Mouse (Mus musculus): ENCODE data around the gene Bcl11a. TPM values are rescaled to one million over a fixed set of nuclear protein-coding genes. Genes with fewer than 3 reads are reported as not detected.

Bcl11a gene
- total RNA-seq, 2 experiments from 2014 or later = 100 to 116 TPM

GRCm38 (mm10) chr11:24078706-24079316 is 955 bp downstream of the Bcl11a start:
- intact Hi-C loops (cut with DNase I) = no loop called here
- DNase-seq (ENCODE audit: low spot score in 2 of 2) = peak; percentile 48 to 65

DNA sequence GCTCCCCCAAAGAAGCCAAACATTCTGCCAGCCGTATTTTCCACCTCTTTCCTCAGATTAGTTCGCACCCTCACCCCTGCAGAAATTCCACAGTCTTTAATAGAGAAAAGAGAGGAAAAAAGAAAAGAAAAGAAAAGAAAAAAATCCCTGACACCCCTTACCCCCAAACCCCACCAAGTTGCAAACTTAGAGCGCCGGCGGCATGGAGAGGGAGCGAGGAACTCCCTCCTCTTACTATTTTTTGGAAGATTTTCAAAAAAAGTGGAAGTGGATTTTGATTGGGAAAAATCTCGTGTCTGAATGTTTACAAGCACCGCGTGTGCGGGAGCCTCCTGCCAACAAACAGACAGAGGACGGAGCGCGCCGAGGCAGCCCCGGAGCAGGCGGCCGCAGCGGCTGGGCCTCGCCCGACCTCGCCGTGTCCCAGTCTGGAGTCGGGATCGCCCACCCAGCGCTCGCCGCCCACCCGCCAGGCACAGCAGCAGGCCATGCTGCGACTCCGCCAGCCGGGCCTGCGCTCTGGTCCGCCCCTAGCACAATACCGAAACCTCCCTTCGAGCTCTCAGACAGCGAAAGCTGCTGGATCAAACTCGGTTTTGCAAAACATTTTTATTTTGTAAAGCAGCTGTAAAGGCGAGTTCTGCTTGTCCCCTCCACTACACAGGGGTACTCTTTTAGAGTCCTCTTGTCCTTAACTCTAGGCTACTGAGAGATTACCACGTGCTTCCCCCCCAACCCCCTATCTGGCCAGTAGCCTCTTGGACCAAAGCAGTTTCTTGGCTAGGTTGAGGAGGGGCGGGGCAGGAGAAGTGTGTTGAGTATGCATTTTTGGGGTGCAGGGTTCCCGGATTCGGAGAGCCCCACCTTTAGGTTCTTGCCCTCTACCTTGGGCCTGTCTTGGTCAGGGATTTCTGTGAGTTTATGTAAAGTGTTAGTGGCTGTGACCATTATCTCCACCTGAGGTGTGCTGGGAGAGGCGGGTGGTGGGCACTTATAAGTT is 1.8 kb downstream of the Bcl11a start:
- intact Hi-C loops (cut with DNase I) = loop anchor here (5.0 to 10.0 kb wide), 3 partner anchors 73 to 1995 kb away; no protein-coding TSS in a partner anchor
- DNase-seq (ENCODE audit: low spot score in 2 of 2) = peak; percentile 76 to 81

GRCm38 (mm10) chr11:24080541-24080940 is 2.7 kb downstream of the Bcl11a start:
- DNase-seq (ENCODE audit: low spot score in 2 of 2) = peak; percentile 61 to 64
- intact Hi-C loops (cut with DNase I) = loop anchor here (5.0 to 10.0 kb wide), 3 partner anchors 72 to 1994 kb away; no protein-coding TSS in a partner anchor

DNA sequence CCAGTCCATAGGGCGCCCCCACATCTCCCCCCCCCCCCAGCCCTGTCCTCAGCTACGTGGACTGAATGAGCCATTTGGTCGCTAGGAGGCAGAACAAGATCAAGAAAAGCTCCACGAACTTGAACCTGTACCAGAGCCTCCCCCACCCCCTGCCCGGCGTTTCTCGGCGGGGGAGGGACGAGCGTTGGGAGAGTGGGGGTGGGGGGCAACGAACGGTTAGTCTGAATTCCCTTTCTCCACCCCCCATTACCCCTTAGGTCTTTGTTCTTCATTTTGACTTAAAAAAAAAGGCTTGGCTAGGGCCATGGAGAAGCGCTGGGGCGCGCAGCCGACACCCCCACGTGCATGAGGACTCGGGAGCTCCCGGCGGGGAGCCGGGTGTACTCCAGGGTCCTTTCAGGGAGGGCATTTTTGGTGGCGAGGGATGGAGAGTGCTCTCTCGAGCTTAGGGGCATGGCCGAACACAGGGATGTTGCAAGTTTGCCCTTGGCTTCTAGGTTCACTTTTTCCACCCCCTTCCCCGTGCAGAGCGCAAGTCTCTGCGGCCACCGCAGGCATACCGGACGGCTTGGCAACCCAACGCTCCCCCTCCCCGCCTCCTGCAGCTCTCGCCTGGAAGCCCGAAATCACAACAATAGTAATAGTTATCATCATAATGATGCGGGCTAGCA is 3.3 kb downstream of the Bcl11a start:
- DNase-seq (ENCODE audit: low spot score in 2 of 2) = peak; percentile 67 to 73
- intact Hi-C loops (cut with DNase I) = loop anchor here (5.0 to 10.0 kb wide), 3 partner anchors 71 to 1994 kb away; no protein-coding TSS in a partner anchor

- intact Hi-C loops (cut with DNase I) = loop anchor here (2.0 to 10.0 kb wide), 4 partner anchors 70 to 1993 kb away; no protein-coding TSS in a partner anchor
- DNase-seq (ENCODE audit: low spot score in 2 of 2) = peak in 1 of 2 experiments; percentile 47
Measured at GRCm38 (mm10) chr11:24081687-24082384, 4.0 kb downstream of the Bcl11a start.

- DNase-seq (ENCODE audit: low spot score in 2 of 2) = no peak
- intact Hi-C loops (cut with DNase I) = loop anchor here (2.0 to 10.0 kb wide), 4 partner anchors 70 to 1992 kb away; no protein-coding TSS in a partner anchor
Measured at GRCm38 (mm10) chr11:24082385-24083075, 4.7 kb downstream of the Bcl11a start.

GRCm38 (mm10) chr11:24083076-24083405 is 5.2 kb downstream of the Bcl11a start:
- DNase-seq (ENCODE audit: low spot score in 2 of 2) = no peak
- intact Hi-C loops (cut with DNase I) = loop anchor here (2.0 to 10.0 kb wide), 4 partner anchors 69 to 1992 kb away; no protein-coding TSS in a partner anchor

- peak in 1 of 2 experiments; percentile 18 for DNase-seq (ENCODE audit: low spot score in 2 of 2)
- intact Hi-C loops (cut with DNase I) = loop anchor here (2.0 to 10.0 kb wide), 4 partner anchors 69 to 1991 kb away; no protein-coding TSS in a partner anchor
Measured at GRCm38 (mm10) chr11:24083423-24083822, 5.6 kb downstream of the Bcl11a start.

GRCm38 (mm10) chr11:24084077-24084476 is 6.2 kb downstream of the Bcl11a start:
- intact Hi-C loops (cut with DNase I) = loop anchor here (5.0 to 10.0 kb wide), 3 partner anchors 68 to 1991 kb away; no protein-coding TSS in a partner anchor
- DNase-seq (ENCODE audit: low spot score in 2 of 2) = no peak

GRCm38 (mm10) chr11:24084590-24084989 is 6.7 kb downstream of the Bcl11a start:
- intact Hi-C loops (cut with DNase I) = loop anchor here (5.0 to 10.0 kb wide), 3 partner anchors 68 to 1990 kb away; no protein-coding TSS in a partner anchor

DNA sequence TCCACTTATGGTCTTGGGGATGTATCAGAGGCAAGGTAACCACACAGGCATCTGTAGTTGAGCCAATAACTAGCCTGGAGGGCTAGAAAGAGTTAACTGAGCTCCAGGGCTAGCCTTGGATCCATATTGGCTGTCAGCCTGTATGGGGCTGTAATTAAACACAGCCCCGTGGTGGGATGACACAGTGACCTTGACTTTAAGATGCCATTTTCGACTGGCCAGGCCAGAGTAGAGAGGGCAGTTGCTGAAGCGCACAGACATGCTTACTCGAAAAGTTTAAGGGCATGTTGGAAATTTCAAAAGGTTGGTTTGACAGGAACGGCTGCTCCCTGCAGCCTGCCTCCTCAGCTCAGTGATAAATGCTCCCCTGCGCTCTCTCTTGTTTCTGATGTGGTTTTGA is 8.1 kb downstream of the Bcl11a start:
- intact Hi-C loops (cut with DNase I) = loop anchor here (10.0 kb wide), 2 partner anchors 1219 to 1989 kb away; no protein-coding TSS in a partner anchor
- no peak for DNase-seq (ENCODE audit: low spot score in 2 of 2)

More at GRCm38 (mm10) chr11:24084590-24084989, 6.7 kb downstream of the Bcl11a start:
- DNase-seq (ENCODE audit: low spot score in 2 of 2) = no peak

DNA sequence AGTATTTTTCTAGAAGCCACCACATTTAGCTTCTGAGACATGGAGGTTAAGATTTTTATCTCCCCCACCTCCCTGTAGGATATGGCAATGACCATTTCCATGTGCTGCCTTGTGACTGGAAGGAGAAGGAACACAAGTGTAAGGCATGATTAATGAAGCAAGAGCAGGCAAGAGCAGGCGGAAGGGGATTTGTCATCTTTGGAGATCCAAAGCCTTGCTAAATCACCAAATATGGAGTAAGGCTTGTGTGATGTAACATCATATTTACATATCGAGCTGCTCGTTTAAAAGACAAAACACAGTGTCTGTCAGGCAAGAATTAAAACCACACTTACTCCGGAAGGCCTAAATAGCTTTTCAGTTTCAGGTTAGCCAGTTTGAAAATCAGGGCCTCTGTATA is 9.2 kb downstream of the Bcl11a start:
- peak in 1 of 2 experiments; percentile 19 for DNase-seq (ENCODE audit: low spot score in 2 of 2)
- intact Hi-C loops (cut with DNase I) = loop anchor here (10.0 kb wide), 2 partner anchors 1218 to 1988 kb away; no protein-coding TSS in a partner anchor

- intact Hi-C loops (cut with DNase I) = no loop called here
- no peak for DNase-seq (ENCODE audit: low spot score in 2 of 2)
Measured at GRCm38 (mm10) chr11:24090443-24090842, 12.6 kb downstream of the Bcl11a start.

DNA sequence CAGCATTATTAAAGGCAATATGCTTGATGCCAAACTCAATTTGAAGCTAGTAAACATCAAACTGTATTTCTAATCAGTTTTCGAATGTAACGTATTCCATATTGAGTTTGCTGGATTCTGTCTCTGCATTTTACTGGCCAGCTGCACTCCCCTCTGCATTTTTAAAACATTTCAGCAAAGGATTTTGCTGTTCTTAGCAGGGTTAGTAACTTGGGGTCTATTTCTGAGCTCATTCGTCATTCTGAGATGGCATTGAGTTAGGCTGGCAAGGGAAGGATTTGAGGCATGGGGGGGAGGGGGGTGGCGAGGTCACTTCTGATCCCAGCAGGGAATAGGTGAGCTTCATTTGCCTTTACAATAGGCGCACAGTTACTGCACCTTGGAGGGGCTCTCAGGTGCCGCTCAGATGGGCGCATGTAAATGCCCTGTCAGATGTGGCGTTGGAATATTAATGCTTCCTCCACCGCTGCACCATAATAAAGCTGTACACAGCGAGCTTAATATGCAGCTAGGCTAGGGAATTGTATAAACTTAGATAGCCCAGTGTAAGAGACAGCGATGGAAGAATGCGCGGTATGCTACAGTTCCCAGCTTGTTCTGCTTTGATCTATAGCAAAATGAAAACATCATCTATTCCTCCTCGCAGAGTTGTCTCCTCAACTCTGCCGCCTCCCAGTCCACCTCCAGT is 13.7 kb downstream of the Bcl11a start:
- DNase-seq (ENCODE audit: low spot score in 2 of 2) = no peak
- intact Hi-C loops (cut with DNase I) = no loop called here

GRCm38 (mm10) chr11:24092618-24093017 is 14.8 kb downstream of the Bcl11a start:
- no peak for DNase-seq (ENCODE audit: low spot score in 2 of 2)
- intact Hi-C loops (cut with DNase I) = no loop called here

DNA sequence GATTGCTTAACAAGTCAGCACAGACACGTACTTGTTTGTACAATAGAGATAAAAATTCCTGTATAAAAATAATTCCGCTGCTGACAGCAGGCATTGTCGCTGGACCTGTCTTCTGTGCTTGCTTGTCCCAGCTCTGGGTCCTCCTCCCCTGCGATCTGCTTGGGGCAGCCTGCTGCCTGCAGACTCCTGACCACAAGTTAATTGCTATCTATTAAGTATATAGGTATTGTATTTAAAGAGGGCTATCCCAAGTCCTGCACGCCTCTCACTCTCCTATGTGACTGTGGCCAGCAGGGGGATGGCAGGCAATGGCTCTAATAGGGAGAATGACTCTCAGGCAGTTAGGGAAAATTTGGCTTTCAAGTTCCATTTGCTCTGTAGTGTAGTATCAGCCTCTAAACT is 16.2 kb downstream of the Bcl11a start:
- peak in 1 of 2 experiments; percentile 18 for DNase-seq (ENCODE audit: low spot score in 2 of 2)
- intact Hi-C loops (cut with DNase I) = no loop called here

DNA sequence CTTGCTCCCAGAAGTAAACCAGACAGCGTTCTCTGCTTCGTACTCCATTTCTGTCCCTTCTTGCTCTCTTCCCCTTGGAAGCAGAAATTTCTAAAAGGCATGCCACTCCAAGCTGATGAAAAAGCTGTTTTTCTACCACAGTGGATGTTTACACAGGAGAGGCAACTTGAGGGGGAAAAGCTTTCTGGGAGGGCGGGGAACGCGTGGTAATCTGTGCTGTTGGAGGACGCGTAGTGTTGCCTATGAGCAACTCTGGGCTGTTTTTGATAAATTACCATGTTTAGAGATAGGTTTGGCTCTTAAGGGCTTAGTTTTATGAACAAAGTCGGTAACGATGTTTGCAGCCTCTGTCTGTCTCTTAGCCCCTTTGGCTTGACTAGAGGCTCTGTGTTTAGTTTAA is 17.4 kb downstream of the Bcl11a start:
- peak in 1 of 2 experiments; percentile 23 for DNase-seq (ENCODE audit: low spot score in 2 of 2)
- intact Hi-C loops (cut with DNase I) = loop anchor here (5.0 kb wide), 1 partner anchor 47 kb away; no protein-coding TSS in a partner anchor

Data from left cerebral cortex, postnatal 36 days (tissue).